Mouse (Mus musculus) hindbrain, embryonic 12.5 days (tissue): ENCODE results near the gene Tanc1. TPM values are rescaled to one million over a fixed set of nuclear protein-coding genes. Genes with fewer than 3 reads are reported as not detected.

ENCODE experiments used
- ATAC-seq: fragments of 200-750 bp; cut with Nextera tagmentation; 2 replicates; pipeline ENCODE4 v1.8.0; 2017; ENCODE audit warnings: moderate TSS enrichment; ENCODE audit not compliant: low FRiP score
- H3K27ac ChIP-seq: fragments of 300-500 bp; sonication (generic); 2 replicates; pipeline ENCODE4 v1.5.1; 2016; ENCODE audit warnings: mild to moderate bottlenecking
- H3K27me3 ChIP-seq: fragments of 300-500 bp; sonication (generic); 2 replicates; pipeline ENCODE4 v1.6.1; 2016; ENCODE audit warnings: mild to moderate bottlenecking
- H3K36me3 ChIP-seq: fragments of 300-500 bp; sonication (generic); 2 replicates; pipeline ENCODE4 v1.6.1; 2016; ENCODE audit warnings: mild to moderate bottlenecking
- H3K4me1 ChIP-seq: fragments of 300-500 bp; sonication (generic); 2 replicates; pipeline ENCODE4 v1.6.1; 2016
- H3K4me2 ChIP-seq: fragments of 300-500 bp; sonication (generic); replicated peaks from 2 replicates; pipeline ENCODE4 v1.6.1; 2016; ENCODE audit warnings: mild to moderate bottlenecking
- H3K4me3 ChIP-seq: fragments of 300-500 bp; sonication (generic); 2 replicates; pipeline ENCODE4 v1.5.1; 2016; ENCODE audit warnings: mild to moderate bottlenecking
- H3K9ac ChIP-seq: fragments of 300-500 bp; sonication (generic); 2 replicates; pipeline ENCODE4 v1.6.1; 2016; ENCODE audit warnings: mild to moderate bottlenecking, moderate library complexity
- H3K9me3 ChIP-seq: fragments of 300-500 bp; sonication (generic); replicated peaks from 2 replicates; pipeline ENCODE4 v1.6.1; 2016; ENCODE audit warnings: mild to moderate bottlenecking
- WGBS: fragments of 180-500 bp; shearing (Covaris S2); methylation state at CpG from one replicate; pipeline ENCODE4 v1.1.7; 2016; 5-methylcytosine and 5-hydroxymethylcytosine counted together
- polyA plus RNA-seq: library from polyadenylated mRNA; unstranded; fragments of >200 nt; fragmentation: Nextera tagmentation; extraction: Ambion mirVana; gene quantifications from 2 replicates; pipeline ENCODE4 v1.2.1, GENCODE M21; 2016

Tanc1 gene
- polyA plus RNA-seq, 1 experiment from 2014 or later, result 18.9 TPM

DNA sequence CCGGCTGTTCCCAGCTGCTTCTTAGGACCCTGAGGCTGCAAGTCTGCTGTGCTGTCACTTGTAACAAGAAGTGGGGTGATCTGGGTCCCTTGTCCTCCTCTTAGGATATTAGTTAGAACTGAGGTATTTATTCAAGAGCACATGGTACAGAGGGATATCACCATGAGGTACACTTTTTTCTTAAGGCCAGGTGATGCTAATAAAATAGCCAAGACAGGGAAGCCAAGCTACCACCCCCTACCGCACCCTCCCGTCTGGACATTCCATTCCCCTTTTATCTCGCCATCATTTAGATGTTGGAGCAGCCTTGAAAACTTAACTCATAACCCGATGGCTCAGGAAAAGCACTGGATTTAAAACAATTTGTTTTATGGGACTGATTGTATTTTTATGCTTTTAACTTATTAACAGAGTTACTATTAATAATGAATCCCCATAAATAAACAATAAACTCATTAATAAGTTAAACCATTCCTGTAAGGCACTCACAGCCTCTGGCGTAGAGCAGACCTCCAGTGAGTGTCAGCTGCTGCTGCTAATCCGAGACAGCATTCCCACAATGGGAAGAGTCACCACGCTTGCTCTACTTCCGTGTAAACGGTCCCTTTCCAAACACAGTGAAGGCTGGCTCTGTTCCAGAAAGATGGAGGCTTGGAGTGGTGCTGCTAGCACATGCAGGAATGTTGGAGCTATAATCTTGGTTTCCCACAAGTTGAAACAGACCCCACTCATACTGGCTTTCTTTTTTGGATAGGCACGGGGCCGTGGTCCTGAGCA is 171.4 kb downstream of the Tanc1 start:
- no peak overlapping the region for H3K4me2 ChIP-seq
- H3K9me3 ChIP-seq, result no peaks in the 10 kb centered on the region
- WGBS, result 73% methylated on average over 12 of the region's 12 CpGs
- H3K4me1 ChIP-seq, result peaks cover 7% of the 10 kb centered on the region; the same call in 1 of the 2 replicates
- H3K9ac ChIP-seq, result no peak overlapping the region
- H3K27me3 ChIP-seq, result no peaks in the 10 kb centered on the region
- no peak overlapping the region for H3K27ac ChIP-seq
- H3K36me3 ChIP-seq, result no peaks in the 10 kb centered on the region
- no peak for ATAC-seq
- H3K4me3 ChIP-seq, result no peak overlapping the region

DNA sequence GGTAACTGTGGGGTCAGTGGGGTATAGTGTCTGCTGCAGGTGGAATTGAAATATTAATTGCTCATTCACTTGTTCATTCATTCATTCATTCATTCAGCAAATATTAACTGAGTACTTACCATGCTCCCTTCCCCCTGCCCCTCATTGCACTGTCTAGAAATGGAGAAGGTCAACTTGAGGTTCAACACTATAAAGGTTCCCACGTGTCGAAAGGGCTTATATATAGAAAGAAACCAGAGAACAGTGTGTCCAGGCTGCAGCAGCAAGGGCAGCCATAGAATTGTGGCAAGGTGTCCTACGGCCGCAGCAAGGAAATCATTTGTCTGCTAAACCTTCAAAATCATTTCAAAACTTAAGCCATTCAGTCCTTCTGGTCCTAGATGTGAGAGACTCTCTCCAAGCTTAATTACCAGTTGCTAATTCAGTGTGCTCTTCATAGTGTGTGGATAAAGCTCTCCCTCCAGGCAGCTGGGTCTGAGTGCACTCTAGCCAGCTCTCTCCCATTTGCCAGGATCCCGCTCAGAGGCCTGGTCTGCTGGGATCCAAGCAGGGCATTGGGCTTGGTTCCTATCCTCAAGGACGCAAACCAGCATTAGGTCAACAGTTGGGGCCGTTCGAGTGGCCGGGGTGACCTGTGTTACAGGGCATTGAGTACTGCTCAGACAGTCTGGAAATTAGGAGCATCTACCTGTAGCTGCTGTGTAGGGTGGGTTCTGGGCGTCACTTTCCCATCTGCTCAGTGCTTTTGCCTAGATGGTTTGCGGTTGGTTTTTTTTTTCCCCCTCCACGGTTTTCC is 172.2 kb downstream of the Tanc1 start:
- no peaks in the 10 kb centered on the region for H3K9me3 ChIP-seq
- H3K4me2 ChIP-seq, result no peak overlapping the region
- no peaks in the 10 kb centered on the region for H3K36me3 ChIP-seq
- no peak overlapping the region for H3K9ac ChIP-seq
- no peak for ATAC-seq
- H3K27me3 ChIP-seq, result no peaks in the 10 kb centered on the region
- WGBS, result 92% methylated on average over 12 of the region's 12 CpGs
- H3K27ac ChIP-seq, result no peak overlapping the region
- peaks cover 10% of the 10 kb centered on the region for H3K4me1 ChIP-seq
- H3K4me3 ChIP-seq, result no peak overlapping the region

DNA sequence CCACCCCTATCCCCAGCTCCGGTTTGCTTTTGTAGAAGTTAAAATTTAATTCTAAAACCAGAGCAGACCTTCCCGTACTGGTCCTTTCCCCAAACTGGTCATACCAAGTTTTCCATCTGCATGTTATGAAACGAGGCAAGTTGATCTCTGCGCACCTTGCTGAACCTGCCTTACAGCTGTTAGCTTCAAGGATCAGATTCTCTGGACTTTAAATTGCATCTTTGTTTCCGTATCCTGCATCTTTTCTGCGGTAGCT is 172.7 kb downstream of the Tanc1 start:
- WGBS, result 83% methylated on average over 6 of the region's 6 CpGs
- H3K9ac ChIP-seq, result no peak overlapping the region
- no peak for ATAC-seq
- no peaks in the 10 kb centered on the region for H3K27me3 ChIP-seq
- peaks cover 13% of the 10 kb centered on the region for H3K4me1 ChIP-seq
- no peak overlapping the region for H3K4me3 ChIP-seq
- H3K9me3 ChIP-seq, result no peaks in the 10 kb centered on the region
- H3K27ac ChIP-seq, result no peak overlapping the region
- H3K4me2 ChIP-seq, result no peak overlapping the region
- H3K36me3 ChIP-seq, result no peaks in the 10 kb centered on the region

DNA sequence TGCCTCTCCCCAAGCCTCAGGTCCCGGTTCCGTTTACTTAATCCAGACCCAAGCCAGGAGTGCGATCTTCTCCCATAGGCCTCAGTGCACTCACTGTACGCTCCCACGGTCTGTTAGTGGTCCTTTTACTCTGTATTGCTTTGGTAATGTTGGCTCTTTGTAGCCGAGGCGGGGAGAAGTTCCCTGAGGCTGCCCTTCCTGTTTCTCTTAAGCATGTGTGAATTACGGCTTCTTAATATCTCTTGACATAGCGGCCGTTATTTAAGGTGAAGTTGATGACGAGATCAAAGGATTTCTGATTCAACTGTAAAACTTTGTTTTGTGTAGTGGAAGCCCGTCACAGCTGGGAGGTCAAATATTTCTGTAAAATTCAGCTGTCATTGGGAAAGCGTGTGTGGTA is 173.8 kb downstream of the Tanc1 start:
- WGBS, result 83% methylated on average over 13 of the region's 13 CpGs
- no peaks in the 10 kb centered on the region for H3K9me3 ChIP-seq
- no peak overlapping the region for H3K4me2 ChIP-seq
- H3K9ac ChIP-seq, result no peak overlapping the region
- no peaks in the 10 kb centered on the region for H3K36me3 ChIP-seq
- ATAC-seq, result no peak
- peaks cover 13% of the 10 kb centered on the region for H3K4me1 ChIP-seq
- 0 out of 2 replicates have a peak overlapping the region, but pooled peaks have one; percentile 7 for H3K27ac ChIP-seq
- no peak overlapping the region for H3K4me3 ChIP-seq
- H3K27me3 ChIP-seq, result no peaks in the 10 kb centered on the region

DNA sequence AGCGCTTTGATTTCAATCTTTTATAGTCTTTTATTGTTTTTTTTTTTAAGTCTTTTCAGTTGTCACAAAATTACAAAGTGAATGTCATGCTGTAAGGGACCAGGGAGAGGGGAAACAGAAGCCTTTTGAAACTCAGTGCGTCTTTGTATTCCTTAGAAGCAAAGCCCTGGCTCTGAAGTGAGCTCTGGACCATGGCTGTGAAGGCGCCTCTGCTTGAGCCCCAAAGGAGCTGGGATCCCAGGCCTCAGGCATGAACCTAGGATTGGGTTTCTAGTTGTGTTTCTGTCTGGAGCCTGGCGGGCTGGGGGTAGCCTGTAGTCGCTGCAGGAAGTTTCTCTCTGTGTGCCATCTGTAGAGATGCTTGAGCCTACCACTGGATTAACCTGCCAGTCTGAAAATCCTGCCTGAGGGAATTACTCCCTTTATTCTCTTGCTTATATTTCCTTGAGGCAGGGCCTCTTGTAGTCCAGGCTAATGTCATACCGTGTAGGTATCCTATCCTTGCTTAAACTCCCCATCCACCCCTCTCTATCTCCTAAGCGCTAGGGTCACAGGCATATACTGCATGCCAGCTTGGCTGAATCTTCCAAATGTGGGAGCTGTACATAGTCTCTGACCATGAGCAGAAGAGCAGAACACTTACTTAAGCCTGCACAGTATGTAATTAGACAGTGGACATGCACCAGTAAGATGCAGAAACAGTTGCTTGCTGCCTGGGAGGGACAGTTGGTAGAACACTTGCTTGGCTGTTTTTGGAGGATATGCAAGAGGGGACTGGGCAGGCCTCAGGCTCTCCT is 177.1 kb downstream of the Tanc1 start:
- no peak for ATAC-seq
- Histone ChIP-seq H3K36me3 (peaks cover 5% of the 10 kb centered on the region; the same call in 1 of the 2 replicates), H3K9ac (no peak overlapping the region), H3K27ac (no peak overlapping the region), H3K4me3 (no peak overlapping the region), H3K9me3 (no peaks in the 10 kb centered on the region), H3K27me3 (no peaks in the 10 kb centered on the region), H3K4me2 (no peak overlapping the region), H3K4me1 (peaks cover 10% of the 10 kb centered on the region)
- WGBS, result 59% methylated on average over 7 of the region's 7 CpGs

DNA sequence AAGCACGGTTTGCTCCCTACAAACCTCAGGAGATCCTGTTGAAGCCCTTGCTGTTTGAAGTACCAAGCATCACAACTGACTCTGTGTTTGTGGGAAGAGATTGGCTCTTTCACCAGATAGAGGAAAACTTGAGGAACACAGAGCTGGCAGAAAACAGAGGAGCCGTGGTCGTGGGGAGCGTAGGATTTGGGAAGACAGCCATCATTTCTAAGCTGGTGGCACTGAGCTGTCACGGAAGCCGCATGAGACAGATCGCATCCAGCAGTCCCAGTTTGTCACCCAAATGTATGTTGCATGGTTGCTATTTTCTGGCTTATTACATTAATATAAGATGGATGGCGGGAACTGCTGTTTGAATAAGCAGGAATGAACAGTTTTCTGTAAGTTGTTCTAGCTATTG is 179.8 kb downstream of the Tanc1 start:
- Histone ChIP-seq H3K36me3 (peaks cover 5% of the 10 kb centered on the region; the same call in 1 of the 2 replicates), H3K9me3 (no peaks in the 10 kb centered on the region), H3K4me2 (no peak overlapping the region), H3K4me1 (peaks cover 8% of the 10 kb centered on the region), H3K27me3 (no peaks in the 10 kb centered on the region), H3K9ac (no peak overlapping the region), H3K4me3 (no peak overlapping the region), H3K27ac (no peak overlapping the region)
- no peak for ATAC-seq
- 93% methylated on average over 8 of the region's 8 CpGs for WGBS

DNA sequence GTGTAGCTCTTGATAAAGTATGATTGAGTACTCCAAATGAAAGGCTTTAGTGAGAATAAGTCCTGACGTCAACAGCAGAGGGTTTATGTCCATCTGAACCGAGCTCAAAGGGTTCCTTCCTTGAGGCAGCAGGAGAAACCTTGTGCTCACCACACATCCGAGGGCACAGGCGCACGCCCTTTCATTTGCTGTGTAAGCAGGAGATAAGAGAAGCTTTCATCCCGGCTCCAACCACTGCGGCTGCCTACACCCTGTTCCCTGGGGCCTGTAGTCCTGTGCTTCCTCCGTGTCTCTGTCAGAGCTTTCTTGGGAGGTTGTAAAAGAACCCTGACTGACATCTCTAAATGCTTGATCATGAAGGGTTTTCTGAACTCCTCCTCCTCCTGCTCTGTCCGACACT is 181.5 kb downstream of the Tanc1 start:
- no peaks in the 10 kb centered on the region for H3K27me3 ChIP-seq
- peaks cover 5% of the 10 kb centered on the region; the same call in 1 of the 2 replicates for H3K36me3 ChIP-seq
- 86% methylated on average over 9 of the region's 9 CpGs for WGBS
- H3K9me3 ChIP-seq, result no peaks in the 10 kb centered on the region
- H3K27ac ChIP-seq, result no peak overlapping the region
- H3K4me2 ChIP-seq, result no peak overlapping the region
- no peak overlapping the region for H3K4me3 ChIP-seq
- no peak overlapping the region for H3K9ac ChIP-seq
- peaks cover 6% of the 10 kb centered on the region for H3K4me1 ChIP-seq
- ATAC-seq, result no peak

DNA sequence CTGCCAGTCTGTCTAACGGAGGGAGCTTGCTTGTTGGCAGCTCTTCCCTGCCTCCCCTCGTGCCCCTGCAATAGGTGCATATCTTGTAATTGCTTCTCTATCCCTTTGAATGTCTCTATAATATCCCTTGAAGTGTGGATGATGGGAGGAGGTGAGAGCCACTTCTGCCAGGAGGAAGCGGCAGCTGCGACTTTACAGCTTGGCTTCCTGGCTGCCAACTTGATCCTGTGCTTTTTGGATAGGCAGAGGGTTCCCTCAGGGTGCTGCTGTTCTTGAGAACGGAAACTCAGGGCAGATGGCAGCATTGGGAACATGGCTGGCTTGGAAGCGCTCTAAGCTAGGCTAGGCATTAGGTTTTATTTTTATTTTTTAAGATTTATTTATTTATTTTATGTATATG is 183.0 kb downstream of the Tanc1 start:
- no peak overlapping the region for H3K27ac ChIP-seq
- H3K9ac ChIP-seq, result no peak overlapping the region
- no peaks in the 10 kb centered on the region for H3K9me3 ChIP-seq
- H3K27me3 ChIP-seq, result no peaks in the 10 kb centered on the region
- 93% methylated on average over 6 of the region's 6 CpGs for WGBS
- no peak overlapping the region for H3K4me2 ChIP-seq
- no peak overlapping the region for H3K4me3 ChIP-seq
- peaks cover 5% of the 10 kb centered on the region; the same call in 1 of the 2 replicates for H3K36me3 ChIP-seq
- H3K4me1 ChIP-seq, result 0 out of 2 replicates have a peak, but pooled peaks cover 2% of the 10 kb centered on the region
- ATAC-seq, result no peak

DNA sequence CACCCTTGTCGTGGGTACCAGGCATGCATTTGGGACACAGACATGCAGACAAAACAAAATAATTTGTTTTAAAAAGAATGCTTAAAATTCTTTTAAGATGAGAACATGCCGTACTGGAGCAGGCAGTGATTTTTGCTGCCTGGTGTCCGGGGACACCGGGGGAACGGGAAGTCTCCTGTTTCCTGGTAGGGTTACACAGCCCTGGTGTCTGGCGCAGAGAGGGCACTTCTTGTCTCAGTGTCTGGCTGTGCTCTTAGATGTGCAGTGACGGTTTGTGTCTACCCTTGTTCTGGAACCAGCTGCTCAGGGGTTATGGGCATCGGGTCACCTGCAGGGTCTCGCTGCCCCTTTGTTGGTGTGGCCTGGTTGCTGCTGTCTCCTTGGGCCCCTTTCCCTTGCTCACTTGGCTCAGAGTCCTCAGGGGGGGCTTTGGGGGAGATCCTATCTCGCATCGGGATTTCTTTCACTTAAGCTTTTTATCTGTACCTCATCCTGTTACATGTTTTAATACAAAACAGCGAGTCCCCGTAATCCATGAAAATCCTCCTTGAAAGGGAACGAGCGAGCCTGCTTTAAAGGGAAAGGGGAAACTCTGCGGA is 187.2 kb downstream of the Tanc1 start:
- 77% methylated on average over 16 of the region's 16 CpGs for WGBS
- Histone ChIP-seq H3K36me3 (no peaks in the 10 kb centered on the region), H3K9ac (no peak overlapping the region), H3K4me2 (no peak overlapping the region), H3K27me3 (no peaks in the 10 kb centered on the region), H3K27ac (no peak overlapping the region), H3K9me3 (no peaks in the 10 kb centered on the region), H3K4me1 (0 out of 2 replicates have a peak, but pooled peaks cover 2% of the 10 kb centered on the region), H3K4me3 (no peak overlapping the region)
- no peak for ATAC-seq

DNA sequence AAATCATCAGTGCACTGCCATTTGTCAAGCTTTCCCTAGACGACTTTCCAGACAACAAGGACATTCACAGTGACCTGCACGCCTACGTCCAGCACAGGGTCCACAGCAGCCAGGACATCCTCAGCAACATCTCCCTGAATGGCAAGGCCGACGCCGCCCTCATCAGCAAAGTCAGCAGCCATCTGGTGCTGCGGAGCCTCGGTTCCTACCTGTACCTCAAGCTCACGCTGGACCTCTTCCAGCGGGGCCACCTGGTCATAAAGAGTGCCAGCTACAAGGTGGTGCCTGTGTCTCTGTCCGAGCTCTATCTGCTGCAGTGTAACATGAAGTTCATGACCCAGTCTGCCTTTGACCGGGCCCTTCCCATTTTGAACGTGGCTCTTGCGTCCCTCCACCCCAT is 187.7 kb downstream of the Tanc1 start:
- no peaks in the 10 kb centered on the region for H3K27me3 ChIP-seq
- peak overlapping the region; percentile 30; the same call in 1 of the 2 replicates for H3K27ac ChIP-seq
- H3K36me3 ChIP-seq, result no peaks in the 10 kb centered on the region
- H3K4me3 ChIP-seq, result no peak overlapping the region
- H3K9ac ChIP-seq, result no peak overlapping the region
- H3K9me3 ChIP-seq, result no peaks in the 10 kb centered on the region
- H3K4me2 ChIP-seq, result no peak overlapping the region
- 82% methylated on average over 14 of the region's 14 CpGs for WGBS
- no peak for ATAC-seq
- 0 out of 2 replicates have a peak, but pooled peaks cover 2% of the 10 kb centered on the region for H3K4me1 ChIP-seq

DNA sequence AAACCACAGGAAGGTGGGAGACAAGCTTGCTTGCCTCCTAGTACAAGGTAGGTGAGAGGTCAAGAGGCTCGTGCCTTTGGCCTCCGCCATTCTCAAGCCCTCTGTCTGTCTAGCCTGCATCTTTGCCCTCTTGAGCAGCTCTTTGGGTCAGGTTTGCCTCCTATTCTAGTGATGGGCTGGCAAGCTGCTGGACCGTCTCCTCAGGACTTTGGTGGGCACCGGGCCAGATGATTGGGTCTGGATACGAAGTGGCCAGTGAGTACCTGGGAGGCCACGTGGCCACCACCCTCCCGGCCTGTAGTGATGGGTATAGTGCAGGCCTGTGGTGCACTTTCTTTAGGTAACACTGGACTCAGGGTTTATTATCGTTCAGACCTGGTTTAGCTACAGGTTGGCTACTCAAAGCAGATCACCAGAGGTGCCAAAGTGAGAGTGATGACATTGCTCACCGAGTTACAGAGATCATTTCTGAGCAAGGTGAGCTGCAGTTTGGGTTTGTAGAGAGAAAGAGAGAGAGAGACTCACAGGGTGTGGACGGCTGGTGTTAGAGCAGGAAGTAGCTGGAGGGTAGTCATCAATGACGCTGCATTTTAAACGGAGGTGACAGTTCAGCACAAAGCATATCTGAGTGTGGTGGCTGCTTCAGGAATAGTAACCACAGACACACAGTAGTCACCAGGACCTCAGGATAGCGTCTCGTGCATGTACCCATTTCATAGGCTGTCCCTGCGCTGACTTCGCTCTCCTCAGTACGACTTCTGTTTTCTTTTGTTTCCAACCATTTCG is 188.8 kb downstream of the Tanc1 start:
- H3K27ac ChIP-seq, result no peak overlapping the region
- 94% methylated on average over 18 of the region's 18 CpGs for WGBS
- H3K4me1 ChIP-seq, result peaks cover 5% of the 10 kb centered on the region
- no peaks in the 10 kb centered on the region for H3K36me3 ChIP-seq
- H3K4me2 ChIP-seq, result no peak overlapping the region
- no peak overlapping the region for H3K4me3 ChIP-seq
- H3K27me3 ChIP-seq, result no peaks in the 10 kb centered on the region
- H3K9ac ChIP-seq, result no peak overlapping the region
- no peaks in the 10 kb centered on the region for H3K9me3 ChIP-seq
- ATAC-seq, result no peak
